Mouse (Mus musculus): ENCODE measurements around the gene Slc35b4. TPM values are rescaled to one million over a fixed set of nuclear protein-coding genes. Genes with fewer than 3 reads are reported as not detected.

Slc35b4 gene
- 37.3 TPM for polyA plus RNA-seq (2015; fragmentation: Illumina TruSeq; extraction: RNeasy Lipid Tissue Mini Kit (QIAGEN cat#74804); ENCODE audit: insufficient read depth, low replicate concordance)

DNA sequence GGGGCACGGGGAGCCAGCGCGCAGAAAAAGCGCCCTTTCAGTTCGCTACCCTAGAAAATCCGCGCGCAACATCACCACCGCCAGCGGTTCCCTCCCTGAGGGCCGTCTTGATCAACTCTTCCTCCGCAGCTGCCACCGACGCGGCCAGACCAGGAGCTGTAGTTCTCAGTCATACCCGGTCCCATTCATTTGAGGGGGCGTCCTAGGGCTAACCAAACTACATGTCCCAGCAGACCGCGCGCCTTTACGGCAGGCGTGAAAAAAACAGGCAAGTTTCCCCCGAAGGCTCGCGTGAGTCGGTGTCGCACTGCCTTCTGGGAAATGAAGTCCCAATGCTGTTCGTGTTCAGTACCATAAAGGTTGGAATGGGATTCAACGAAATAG lies at the start of gene Slc35b4:
Gene Slc35b4 (minus strand): TSS at position 248 of the 384 bp plus-strand sequence.

Other genes starting within 250 kb of the Slc35b4 start
- 0.06 TPM for gene Lrguk, start 147.7 kb downstream of the Slc35b4 start, polyA plus RNA-seq (2015; fragmentation: Illumina TruSeq; extraction: RNeasy Lipid Tissue Mini Kit (QIAGEN cat#74804); ENCODE audit: insufficient read depth, low replicate concordance)
- gene Akr1b3, start 140.4 kb upstream of the Slc35b4 start, polyA plus RNA-seq (2015; fragmentation: Illumina TruSeq; extraction: RNeasy Lipid Tissue Mini Kit (QIAGEN cat#74804); ENCODE audit: insufficient read depth, low replicate concordance) = 138 TPM
- 11.6 TPM for gene Akr1b8, start 177.0 kb upstream of the Slc35b4 start, polyA plus RNA-seq (2015; fragmentation: Illumina TruSeq; extraction: RNeasy Lipid Tissue Mini Kit (QIAGEN cat#74804); ENCODE audit: insufficient read depth, low replicate concordance)
- 62.1 TPM for gene Akr1b10, start 207.1 kb upstream of the Slc35b4 start, polyA plus RNA-seq (2015; fragmentation: Illumina TruSeq; extraction: RNeasy Lipid Tissue Mini Kit (QIAGEN cat#74804); ENCODE audit: insufficient read depth, low replicate concordance)
- 6.9 TPM for gene Akr1b7, start 235.2 kb upstream of the Slc35b4 start, polyA plus RNA-seq (2015; fragmentation: Illumina TruSeq; extraction: RNeasy Lipid Tissue Mini Kit (QIAGEN cat#74804); ENCODE audit: insufficient read depth, low replicate concordance)

Data from spleen, adult 10 weeks (tissue).